Mouse (Mus musculus): ENCODE results near the gene Arfip2. TPM values are rescaled to one million over a fixed set of nuclear protein-coding genes. Genes with fewer than 3 reads are reported as not detected.

Arfip2 gene
- total RNA-seq, 2 experiments from 2014 or later: 21.2 to 28.2 TPM

- DNase-seq: no peak
Observed at GRCm38 (mm10) chr7:105615720-105616119, 24.5 kb downstream of the Arfip2 start.

- DNase-seq: no peak
Observed at GRCm38 (mm10) chr7:105614400-105614799, 25.8 kb downstream of the Arfip2 start.

- DNase-seq: no peak
Observed at GRCm38 (mm10) chr7:105611767-105612166, 28.4 kb downstream of the Arfip2 start.

- no peak for DNase-seq
Observed at GRCm38 (mm10) chr7:105608467-105608866, 31.7 kb downstream of the Arfip2 start.

GRCm38 (mm10) chr7:105602860-105603623 lies 37.2 kb downstream of the Arfip2 start:
- DNase-seq: peak; percentile 67

- no peak for DNase-seq
Observed at GRCm38 (mm10) chr7:105590097-105590496, 50.1 kb downstream of the Arfip2 start.

- DNase-seq: no peak
Observed at GRCm38 (mm10) chr7:105588325-105588912, 51.8 kb downstream of the Arfip2 start.

Other genes starting within 250 kb of the Arfip2 start
- gene Fam160a2, start 240.4 kb downstream of the Arfip2 start, total RNA-seq (2021): 10 to 100 TPM; 12.6 to 17.5 TPM
- not detected for gene Cnga4, start 235.8 kb downstream of the Arfip2 start, total RNA-seq (2021)
- gene Cckbr, start 214.7 kb downstream of the Arfip2 start, total RNA-seq (2021): not detected
- 10 to 100 TPM; 37.4 to 43.2 TPM for gene Cavin3, start 158.1 kb downstream of the Arfip2 start, total RNA-seq (2021)
- 10 to 100 TPM; 42.9 to 44.0 TPM for gene Smpd1, start 86.1 kb downstream of the Arfip2 start, total RNA-seq (2021)
- 10 to 100 TPM; 10.6 to 13.0 TPM for gene Apbb1, start 58.8 kb downstream of the Arfip2 start, total RNA-seq (2021)
- 1 to 10 TPM in 1 of 2 experiments, not detected in 1; 2.5 TPM for gene Hpx, start 40.3 kb downstream of the Arfip2 start, total RNA-seq (2021)
- 10 to 100 TPM; 18.8 to 29.4 TPM for gene Trim3, start 6.8 kb downstream of the Arfip2 start, total RNA-seq (2021)
- gene Timm10b, start 360 bp downstream of the Arfip2 start, total RNA-seq (2021): 10 to 100 TPM; 67.5 to 79.0 TPM
- 1 to 10 TPM; 1.9 to 3.1 TPM for gene Gm45799, start 136 bp upstream of the Arfip2 start, total RNA-seq (2021)
- gene Dnhd1, start 10.4 kb upstream of the Arfip2 start, total RNA-seq (2021): under 1 TPM; 0.90 to 0.94 TPM
- 100 to 1,000 TPM; 107 to 128 TPM for gene Ilk, start 96.2 kb upstream of the Arfip2 start, total RNA-seq (2021)
- gene Rrp8, start 97.0 kb upstream of the Arfip2 start, total RNA-seq (2021): 10 to 100 TPM in 1 of 2 experiments, 1 to 10 TPM in 1; 9.9 to 13.4 TPM
- 10 to 100 TPM; 79.2 to 81.7 TPM for gene Taf10, start 103.9 kb upstream of the Arfip2 start, total RNA-seq (2021)
- gene Tpp1, start 111.8 kb upstream of the Arfip2 start, total RNA-seq (2021): 10 to 100 TPM; 29.5 to 30.0 TPM
- 10 to 100 TPM; 17.9 to 27.1 TPM for gene Dchs1, start 147.2 kb upstream of the Arfip2 start, total RNA-seq (2021)
- gene Mrpl17, start 170.7 kb upstream of the Arfip2 start, total RNA-seq (2021): 100 to 1,000 TPM; 162 to 171 TPM